ENCODE assay signal across 8 mouse cellular contexts in the genomic region with DNA sequence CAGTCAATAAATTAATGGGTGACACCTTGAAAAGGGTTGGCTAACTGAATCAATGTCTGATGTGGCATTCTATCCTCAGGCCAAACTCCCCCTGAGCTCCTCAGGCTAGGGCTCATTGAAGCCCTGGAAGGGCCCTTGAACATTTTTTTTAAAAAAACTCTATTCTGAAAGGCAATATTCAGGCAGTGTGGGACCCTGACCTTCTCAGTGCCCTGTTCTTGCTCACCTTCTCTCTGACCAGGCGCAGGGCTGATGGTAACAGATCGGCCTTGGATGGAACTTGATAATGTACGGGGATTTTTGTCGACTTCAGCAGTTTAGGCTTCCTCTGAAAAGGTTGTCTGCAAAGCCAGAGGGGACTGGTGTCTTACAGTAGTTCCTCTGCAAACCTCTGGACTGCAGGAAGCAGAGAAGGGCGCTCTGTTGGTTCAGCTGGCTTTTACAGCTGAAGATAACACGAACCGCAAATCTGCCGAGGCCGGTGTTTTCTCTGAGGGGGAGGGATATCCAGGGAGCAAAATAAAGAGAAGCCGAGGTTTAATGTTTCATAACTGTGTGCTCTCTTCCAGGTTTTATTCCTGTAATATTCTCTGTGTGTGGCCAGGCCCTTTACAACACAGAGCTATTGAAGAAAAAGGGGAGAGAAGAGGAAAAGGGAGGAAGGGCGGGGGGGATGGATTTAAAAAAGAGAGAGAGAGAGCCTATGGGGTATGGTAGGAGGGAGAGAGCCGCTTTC.
A peak's percentile ranks its signal among the peaks of the same experiment; 100 is the strongest.
DNase-seq lines count a peak whose midpoint lies in the region; ATAC-seq and TF ChIP-seq lines count a peak whose summit lies in the region.

No protein-coding gene starts in this region.

- no peak overlapping the region for H3K4me3 ChIP-seq in C2C12 (ENCODE audit: insufficient read depth, poor library complexity, severe bottlenecking)
- H3K4me3 ChIP-seq in forebrain, embryonic 11.5 days (ENCODE audit: low read depth, low read length): no peak overlapping the region

- 66% methylated on average over 12 of the region's 12 CpGs for WGBS in forebrain, embryonic 11.5 days

- no peaks in the 10 kb centered on the region for H3K4me1 ChIP-seq in forebrain, embryonic 11.5 days (replicated peaks; ENCODE audit: control insufficient read depth, insufficient read depth, low read length)

- no peak overlapping the region for H3K27ac ChIP-seq in forebrain, embryonic 11.5 days (ENCODE audit: low read depth, low read length)

- no peaks in the 10 kb centered on the region for H3K27me3 ChIP-seq in C2C12 (ENCODE audit: control insufficient read depth, insufficient read depth, insufficient read length)
- no peaks in the 10 kb centered on the region for H3K27me3 ChIP-seq in forebrain, embryonic 11.5 days (ENCODE audit: control insufficient read depth, insufficient read depth, low read length)

- no peaks in the 10 kb centered on the region for H3K79me3 ChIP-seq in C2C12 (ENCODE audit: low read depth)

- H3ac ChIP-seq in C2C12 (ENCODE audit: control insufficient read depth, insufficient read length, low read depth): no peak overlapping the region

- H3K9ac ChIP-seq in forebrain, embryonic 11.5 days (ENCODE audit: low read length): no peak overlapping the region

- DNase-seq in heart, adult 11 months: peak; percentile 84
- no peak for DNase-seq in heart, adult 9 months (ENCODE audit: low spot score in 2 of 2)
- DNase-seq in embryo, embryonic 10 days (ENCODE audit: low spot score): peak; percentile 68
- DNase-seq in cerebellum, postnatal 14 days: no peak
- DNase-seq in testis, postnatal 10 days (ENCODE audit: low spot score): no peak
- no peak for DNase-seq in forebrain, embryonic 11.5 days (ENCODE audit: low spot score)

- no peaks in the 10 kb centered on the region for H3K36me3 ChIP-seq in C2C12 (ENCODE audit: control insufficient read depth, insufficient read depth)
- no peaks in the 10 kb centered on the region for H3K36me3 ChIP-seq in forebrain, embryonic 11.5 days (ENCODE audit: control insufficient read depth, insufficient read depth, low read length)

- peak; percentile 79 for ATAC-seq in megakaryocyte progenitor cell, adult 5-6 weeks (replicated peaks; ENCODE audit: poor library complexity)
- no peak for ATAC-seq in forebrain, embryonic 11.5 days (replicated peaks; ENCODE audit: low FRiP score)

- TF ChIP-seq CTCF in C2C12 (IDR thresholded peaks at IDR 0.05; ENCODE audit: control insufficient read depth, insufficient read depth, insufficient read length): no peak

- H3K79me2 ChIP-seq in C2C12 (ENCODE audit: control insufficient read depth, insufficient read depth): no peaks in the 10 kb centered on the region

- no peak overlapping the region for H3K4me2 ChIP-seq in forebrain, embryonic 11.5 days (ENCODE audit: low read depth, low read length, severe bottlenecking)

- no peaks in the 10 kb centered on the region for H3K9me3 ChIP-seq in forebrain, embryonic 11.5 days (ENCODE audit: control insufficient read depth, low read length)

TF ChIP-seq in C2C12, 6 proteins besides CTCF, POLR2A, EP300 and RAD21:
- peak; percentile 83 for TF ChIP-seq MYOD1 (IDR thresholded peaks at IDR 0.05; ENCODE audit: control insufficient read depth, insufficient read length, low read depth)
- TF ChIP-seq MAX (IDR thresholded peaks at IDR 0.05): no peak

Comparison
In these comparisons a context has a peak if more than half of its experiments do, and no peak if none do; other contexts are left out.
1. DNase-seq: peak in heart, adult 11 months (single experiment) and embryo, embryonic 10 days (single experiment); none in heart, adult 9 months (0 of 2), cerebellum, postnatal 14 days (0 of 2), testis, postnatal 10 days (single experiment) and forebrain, embryonic 11.5 days (single experiment).